Mouse (Mus musculus) G1E (cell line): Measurements from ENCODE around the gene Atf6. TPM values are rescaled to one million over a fixed set of nuclear protein-coding genes. Genes with fewer than 3 reads are reported as not detected.
A peak's percentile ranks its signal among the peaks of the same experiment; 100 is the strongest.

Experiments
- ATAC-seq: 2 replicates; pipeline ENCODE4 v1.8.0; 2016; ENCODE audit warnings: mild to moderate bottlenecking; ENCODE audit not compliant: insufficient number of reproducible peaks, poor library complexity, low FRiP score, severe bottlenecking; ENCODE audit errors: extremely low read depth
- DNase-seq: peaks from one replicate; pipeline ENCODE4 v3.0.0; 2012; ENCODE audit warnings: low spot score
- H3K27me3 ChIP-seq: 2 replicates; pipeline ENCODE4 v1.6.1; 2012; ENCODE audit warnings: mild to moderate bottlenecking, low read length, inconsistent platforms; ENCODE audit not compliant: insufficient read depth
- H3K36me3 ChIP-seq: replicated peaks from 2 replicates; pipeline ENCODE3; 2012; ENCODE audit warnings: mild to moderate bottlenecking, inconsistent platforms
- H3K4me1 ChIP-seq: 2 replicates; pipeline ENCODE4 v1.6.1; 2012; ENCODE audit warnings: low read depth, low read length, inconsistent platforms, mixed read lengths; ENCODE audit not compliant: insufficient read depth
- H3K4me3 ChIP-seq: 2 replicates; pipeline ENCODE4 v1.5.1; 2012; ENCODE audit warnings: low read depth, mild to moderate bottlenecking, inconsistent platforms, low read length, moderate library complexity, mixed read lengths
- H3K9me3 ChIP-seq: replicated peaks from 2 replicates; pipeline ENCODE4 v1.6.1; 2012; ENCODE audit warnings: inconsistent platforms
- CTCF ChIP-seq: IDR thresholded peaks from 2 replicates; pipeline ENCODE4 v1.5.1; 2012; ENCODE audit warnings: low read depth, low read length, inconsistent platforms, mixed read lengths
- GATA1 ChIP-seq: IDR thresholded peaks from 2 replicates; pipeline ENCODE4 v1.6.1; 2012; ENCODE audit warnings: borderline replicate concordance, low read length, inconsistent platforms, mixed read lengths
- GATA2 ChIP-seq: IDR thresholded peaks from 2 replicates; pipeline ENCODE4 v1.6.1; 2012; ENCODE audit warnings: low read depth, low read length, inconsistent platforms, borderline replicate concordance
- POLR2AphosphoS5 ChIP-seq: IDR thresholded peaks from 2 replicates; pipeline ENCODE4 v1.6.1; 2012; ENCODE audit warnings: low read depth, low read length, inconsistent platforms; ENCODE audit not compliant: insufficient replicate concordance
- TAL1 ChIP-seq: conservative IDR thresholded peaks from 2 replicates; pipeline ENCODE4 v1.6.1; 2012; ENCODE audit warnings: low read depth, low read length, inconsistent platforms, mixed read lengths
- polyA plus RNA-seq: library from polyadenylated mRNA; stranded (reverse); fragments of >175 nt; gene quantifications from 2 replicates; pipeline ENCODE4 v1.2.3, GENCODE M21; 2012
- total RNA-seq, 2 experiments: library from RNA; stranded (forward) in 1 of 2; stranded (reverse) in 1 of 2; fragments of 200-1000 nt in 1 of 2; fragments of >200 nt in 1 of 2; fragmentation: Nextera tagmentation in 1 of 2; gene quantifications; 2 replicates each; pipeline ENCODE4 v1.2.3; 2014 to 2017

Gene Atf6
- total RNA-seq (2014; fragmentation: Nextera tagmentation) (44.0 and 44.6 TPM in 2 replicates), total RNA-seq (2017) (22.5 and 22.7 TPM in 2 replicates), polyA plus RNA-seq (1.7 and 2.1 TPM in 2 replicates)

GRCm38 (mm10) chr1:170867691-170868105, at the start of gene Atf6:
Atf6 (minus strand) TSS chr1:170867771.
- DNase-seq (peak; percentile 80), ATAC-seq (peak; percentile 59)
- H3K9me3 ChIP-seq = no peaks in the 10 kb centered on the region
- TF ChIP-seq POLR2AphosphoS5 = no peak
- TF ChIP-seq GATA2 = no peak
- TF ChIP-seq TAL1 = no peak
- TF ChIP-seq CTCF = no peak
- TF ChIP-seq GATA1 = no peak
- H3K4me1 ChIP-seq = peaks cover 41% of the 10 kb centered on the region
- H3K4me3 ChIP-seq = peak within 1 kb of the TSS; percentile 87
- H3K27me3 ChIP-seq = no peaks in the 10 kb centered on the region
- H3K36me3 ChIP-seq = peaks cover 16% of the 10 kb centered on the region

- H3K27me3 ChIP-seq = peaks cover 35% of the 10 kb centered on the region
- TF ChIP-seq TAL1 = no peak
- no peak for TF ChIP-seq POLR2AphosphoS5
- no peak for TF ChIP-seq GATA2
- TF ChIP-seq CTCF = no peak
- no peak for TF ChIP-seq GATA1
- no peak for ATAC-seq
These were observed 48.1 kb upstream of the Atf6 start for GRCm38 (mm10) chr1:170915657-170916056.

GRCm38 (mm10) chr1:170912891-170913615, 45.5 kb upstream of the Atf6 start, which contains the start of gene Fcrlb:
Fcrlb (minus strand) TSS chr1:170912941.
- no peaks in the 10 kb centered on the region; the same call in 1 of the 2 replicates for H3K4me1 ChIP-seq
- ATAC-seq = no peak
- no peak for DNase-seq
- no peak within 1 kb of the TSS for H3K4me3 ChIP-seq
- peaks cover 2% of the 10 kb centered on the region; the same call in 1 of the 2 replicates for H3K9me3 ChIP-seq
- no peak for TF ChIP-seq GATA1
- TF ChIP-seq TAL1 = no peak
- TF ChIP-seq GATA2 = no peak
- no peak for TF ChIP-seq POLR2AphosphoS5
- TF ChIP-seq CTCF = no peak
- no peaks in the 10 kb centered on the region for H3K36me3 ChIP-seq
- peaks cover 38% of the 10 kb centered on the region for H3K27me3 ChIP-seq

More at GRCm38 (mm10) chr1:170915657-170916056, 48.1 kb upstream of the Atf6 start:
- Histone ChIP-seq H3K4me1 (no peaks in the 10 kb centered on the region; the same call in 1 of the 2 replicates), H3K9me3 (no peaks in the 10 kb centered on the region), H3K4me3 (no peak overlapping the region), H3K36me3 (no peaks in the 10 kb centered on the region)
- no peak for DNase-seq

GRCm38 (mm10) chr1:170911907-170912660, 44.5 kb upstream of the Atf6 start:
- ATAC-seq (no peak), DNase-seq (no peak)
- peaks cover 10% of the 10 kb centered on the region for H3K9me3 ChIP-seq
- no peak overlapping the region for H3K4me3 ChIP-seq
- no peaks in the 10 kb centered on the region; the same call in 1 of the 2 replicates for H3K4me1 ChIP-seq
- TF ChIP-seq GATA2 = no peak
- no peak for TF ChIP-seq CTCF
- TF ChIP-seq TAL1 = no peak
- no peak for TF ChIP-seq GATA1
- no peak for TF ChIP-seq POLR2AphosphoS5
- no peaks in the 10 kb centered on the region for H3K36me3 ChIP-seq
- peaks cover 43% of the 10 kb centered on the region for H3K27me3 ChIP-seq

GRCm38 (mm10) chr1:170908341-170908740, 40.8 kb upstream of the Atf6 start:
- Histone ChIP-seq H3K36me3 (no peaks in the 10 kb centered on the region), H3K27me3 (peaks cover 36% of the 10 kb centered on the region), H3K9me3 (peaks cover 10% of the 10 kb centered on the region), H3K4me3 (no peak overlapping the region), H3K4me1 (no peaks in the 10 kb centered on the region; the same call in 1 of the 2 replicates)
- no peak for DNase-seq
- no peak for TF ChIP-seq GATA2
- no peak for TF ChIP-seq TAL1
- no peak for TF ChIP-seq GATA1
- TF ChIP-seq CTCF = no peak
- TF ChIP-seq POLR2AphosphoS5 = no peak
- no peak for ATAC-seq
